Mouse (Mus musculus) kidney, adult 18-20 months (tissue): ENCODE results near the gene Gm35134.
"Not testable (repeated sequence)": the region's sequence is repeated elsewhere in the genome, so short reads cannot be mapped to it uniquely, and the experiment has no call there.

Experiments
- DNase-seq: peaks from one replicate; pipeline ENCODE4 v3.0.0; 2021

Gm35134 gene

DNA sequence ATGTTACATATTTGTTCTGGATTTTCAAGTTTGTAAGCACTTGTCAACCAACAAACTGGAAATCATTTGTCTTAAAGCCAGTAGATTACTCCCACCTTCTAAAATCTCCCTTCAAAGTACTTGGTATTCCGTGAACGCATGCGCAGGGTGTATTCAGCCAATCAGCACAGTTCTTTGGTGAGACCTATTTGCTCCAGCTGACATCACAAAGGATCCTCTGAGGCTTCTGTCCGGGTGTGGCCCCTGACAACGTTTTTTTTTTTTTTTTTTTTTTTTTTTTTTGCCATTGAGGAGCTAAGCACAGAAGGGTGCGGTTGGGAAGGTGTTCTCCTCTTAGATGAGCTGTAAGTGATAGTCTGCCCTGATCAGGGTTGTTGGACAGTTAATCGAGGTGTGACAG, at the start of gene Gm35134:
TSS of gene Gm35134 (plus strand) at position 301 of the 400 bp plus-strand sequence.
- not testable (repeated sequence) for DNase-seq
